Mouse (Mus musculus) forebrain, embryonic 10.5 days (tissue): ENCODE measurements around the gene Cd276. TPM values are rescaled to one million over a fixed set of nuclear protein-coding genes. Genes with fewer than 3 reads are reported as not detected.

Experiments used
- DNase-seq: peaks from one replicate; pipeline ENCODE4 v3.0.0-alpha.2; 2017; ENCODE audit warnings: low spot score; ENCODE audit errors: extremely low spot score
- H3K27ac ChIP-seq: fragments of 300-500 bp; sonication (generic); 2 replicates; pipeline ENCODE4 v1.5.1; 2016; ENCODE audit warnings: mild to moderate bottlenecking
- H3K27me3 ChIP-seq: fragments of 300-500 bp; sonication (generic); 2 replicates; pipeline ENCODE4 v1.6.1; 2016; ENCODE audit warnings: mild to moderate bottlenecking; ENCODE audit not compliant: poor library complexity, severe bottlenecking
- H3K36me3 ChIP-seq: fragments of 300-500 bp; sonication (generic); replicated peaks from 2 replicates; pipeline ENCODE4 v1.6.1; 2016; ENCODE audit warnings: mild to moderate bottlenecking, moderate library complexity
- H3K4me1 ChIP-seq: fragments of 300-500 bp; sonication (generic); 2 replicates; pipeline ENCODE4 v1.6.1; 2016
- H3K4me3 ChIP-seq: fragments of 300-500 bp; sonication (generic); 2 replicates; pipeline ENCODE4 v1.5.1; 2016; ENCODE audit warnings: mild to moderate bottlenecking, moderate library complexity
- H3K9me3 ChIP-seq: fragments of 300-500 bp; sonication (generic); 2 replicates; pipeline ENCODE4 v1.6.1; 2016; ENCODE audit warnings: mild to moderate bottlenecking, moderate library complexity
- WGBS: fragments of 180-500 bp; shearing (Covaris S2); methylation state at CpG from one replicate; pipeline ENCODE4 v1.1.7; 2016; 5-methylcytosine and 5-hydroxymethylcytosine counted together
- polyA plus RNA-seq: library from polyadenylated mRNA; unstranded; fragments of >200 nt; fragmentation: Nextera tagmentation; extraction: Ambion mirVana; gene quantifications from 2 replicates; pipeline ENCODE4 v1.2.1, GENCODE M21; 2016

Gene Cd276
- polyA plus RNA-seq, 1 experiment from 2014 or later, result 31.7 TPM

DNA sequence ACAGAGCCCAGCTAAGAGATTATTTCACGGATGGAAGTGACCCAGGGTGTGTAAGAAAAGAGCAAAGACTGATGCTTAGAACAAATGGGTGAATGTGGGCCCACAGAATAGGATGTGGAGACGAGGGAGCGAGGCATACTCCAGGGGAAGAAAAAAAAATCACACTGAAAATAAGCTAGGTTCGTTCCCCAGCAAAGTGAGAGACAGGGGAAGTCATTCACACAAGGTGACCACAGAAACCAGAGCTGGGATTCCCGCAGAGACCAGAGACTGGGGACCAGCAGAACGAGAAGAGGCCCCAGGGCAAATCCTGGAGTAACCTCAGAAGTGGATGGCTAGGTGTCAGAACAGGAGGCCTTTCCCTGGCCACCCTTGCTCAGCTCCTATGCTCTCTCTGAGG, 9.8 kb downstream of the Cd276 start:
- H3K9me3 ChIP-seq, result no peaks in the 10 kb centered on the region
- peaks cover 3% of the 10 kb centered on the region for H3K36me3 ChIP-seq
- no peak overlapping the region for H3K27ac ChIP-seq
- DNase-seq, result no peak
- 74% methylated on average over 6 of the region's 6 CpGs for WGBS
- H3K4me3 ChIP-seq, result no peak overlapping the region
- no peaks in the 10 kb centered on the region for H3K27me3 ChIP-seq
- peaks cover 25% of the 10 kb centered on the region for H3K4me1 ChIP-seq

GRCm38 (mm10) chr9:58544879-58545324, 10.3 kb downstream of the Cd276 start:
- Histone ChIP-seq H3K36me3 (peaks cover 5% of the 10 kb centered on the region), H3K9me3 (no peaks in the 10 kb centered on the region), H3K4me1 (peaks cover 25% of the 10 kb centered on the region), H3K27me3 (no peaks in the 10 kb centered on the region), H3K4me3 (no peak overlapping the region), H3K27ac (no peak overlapping the region)
- DNase-seq, result no peak
- WGBS, result 84% methylated on average over 4 of the region's 4 CpGs

- Histone ChIP-seq H3K27me3 (no peaks in the 10 kb centered on the region), H3K27ac (peak overlapping the region; percentile 8; the same call in 1 of the 2 replicates), H3K4me3 (no peak overlapping the region), H3K36me3 (peaks cover 23% of the 10 kb centered on the region), H3K4me1 (peaks cover 5% of the 10 kb centered on the region; the same call in 1 of the 2 replicates), H3K9me3 (no peaks in the 10 kb centered on the region)
- WGBS, result 82% methylated on average over 6 of the region's 6 CpGs
- DNase-seq, result no peak
Measured at GRCm38 (mm10) chr9:58541895-58542338, 13.3 kb downstream of the Cd276 start.

DNA sequence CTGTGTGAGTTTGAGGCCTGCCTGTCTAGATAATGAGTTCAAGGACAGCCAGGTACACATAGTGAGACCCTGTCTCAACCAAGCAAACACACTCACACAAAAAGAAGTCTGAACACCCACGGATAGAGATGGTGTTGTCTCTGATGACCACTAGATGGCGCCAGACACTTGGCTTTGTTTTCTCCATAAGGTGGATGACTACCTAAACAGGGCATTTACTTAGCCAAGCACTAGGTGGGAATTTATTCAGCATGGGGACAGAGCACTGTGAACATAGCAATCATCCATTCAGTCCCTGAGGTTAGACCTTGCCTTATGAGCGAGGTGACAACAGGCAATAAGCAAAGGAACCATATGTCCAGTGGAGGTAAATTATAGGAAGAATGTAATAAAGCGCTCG, 15.4 kb downstream of the Cd276 start:
- Histone ChIP-seq H3K27me3 (no peaks in the 10 kb centered on the region), H3K9me3 (no peaks in the 10 kb centered on the region), H3K27ac (no peak overlapping the region), H3K4me3 (no peak overlapping the region), H3K4me1 (no peaks in the 10 kb centered on the region; the same call in 1 of the 2 replicates), H3K36me3 (peaks cover 37% of the 10 kb centered on the region)
- WGBS, result 49% methylated on average over 5 of the region's 5 CpGs
- DNase-seq, result peak; percentile 55

DNA sequence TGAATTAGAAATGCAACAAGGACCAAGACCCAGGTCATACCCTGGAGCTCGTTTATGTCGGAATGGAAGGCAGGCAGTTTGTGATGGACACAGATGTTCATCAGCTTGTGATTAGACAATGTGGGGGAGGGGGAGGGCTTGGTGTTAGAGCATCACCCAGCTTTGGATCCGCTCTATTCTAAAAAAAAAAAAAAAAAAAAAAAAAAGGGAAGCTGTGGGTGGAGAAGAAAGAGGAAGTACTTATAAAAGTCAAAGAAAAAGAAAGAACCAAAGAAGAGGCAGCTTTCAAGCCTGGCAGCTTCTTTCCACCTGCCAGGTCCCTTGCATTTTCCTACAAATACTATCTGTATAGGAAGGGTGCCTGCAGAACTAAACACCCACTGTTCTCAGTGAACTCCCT, 17.5 kb downstream of the Cd276 start:
- Histone ChIP-seq H3K27me3 (no peaks in the 10 kb centered on the region), H3K9me3 (no peaks in the 10 kb centered on the region), H3K4me1 (no peaks in the 10 kb centered on the region; the same call in 1 of the 2 replicates), H3K36me3 (peaks cover 40% of the 10 kb centered on the region), H3K27ac (no peak overlapping the region), H3K4me3 (no peak overlapping the region)
- DNase-seq, result no peak
- WGBS, result 90% methylated on average over 3 of the region's 3 CpGs

DNA sequence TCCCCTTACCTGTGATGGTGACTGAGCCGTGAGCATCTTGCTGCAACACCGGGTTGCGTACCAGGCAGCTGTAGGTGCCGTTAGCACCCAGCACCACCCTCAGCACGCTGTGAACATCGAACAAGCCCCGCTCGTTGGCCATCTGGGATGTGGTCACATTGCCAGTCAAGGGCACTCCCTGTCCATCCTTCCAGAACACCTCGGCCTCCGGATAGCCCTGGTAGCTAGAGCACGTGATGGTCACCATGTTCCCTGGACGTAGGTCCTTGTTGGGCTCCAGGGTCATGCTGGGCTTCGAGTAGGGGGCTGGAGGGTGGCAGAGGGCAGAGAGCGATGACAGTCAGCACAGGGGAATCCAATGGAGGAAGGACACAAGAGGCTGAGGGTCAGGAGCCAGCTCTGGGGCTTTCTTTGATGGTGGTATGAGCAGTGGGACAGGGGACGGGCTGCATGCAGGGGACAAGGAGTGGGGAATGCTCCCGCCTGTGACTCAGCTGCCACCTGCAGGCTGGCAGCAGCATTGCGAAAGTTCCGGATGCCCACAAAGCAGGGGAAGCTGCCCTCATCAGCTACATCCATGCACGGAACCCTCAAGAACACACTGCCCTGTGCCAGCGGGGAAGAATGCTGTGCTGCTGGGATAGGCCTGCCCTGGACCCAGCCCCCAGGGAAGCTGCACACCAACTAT, 19.6 kb downstream of the Cd276 start:
- 79% methylated on average over 20 of the region's 20 CpGs for WGBS
- Histone ChIP-seq H3K9me3 (no peaks in the 10 kb centered on the region), H3K27ac (no peak overlapping the region), H3K4me1 (no peaks in the 10 kb centered on the region), H3K27me3 (no peaks in the 10 kb centered on the region), H3K36me3 (peaks cover 44% of the 10 kb centered on the region), H3K4me3 (no peak overlapping the region)
- DNase-seq, result peak; percentile 45

- WGBS, result 54% methylated on average over 1 of the region's 1 CpGs
- Histone ChIP-seq H3K27ac (no peak overlapping the region), H3K4me1 (no peaks in the 10 kb centered on the region), H3K9me3 (no peaks in the 10 kb centered on the region), H3K36me3 (peaks cover 48% of the 10 kb centered on the region), H3K4me3 (no peak overlapping the region), H3K27me3 (no peaks in the 10 kb centered on the region)
- DNase-seq, result peak; percentile 25
Measured at GRCm38 (mm10) chr9:58534766-58535165, 20.5 kb downstream of the Cd276 start.

DNA sequence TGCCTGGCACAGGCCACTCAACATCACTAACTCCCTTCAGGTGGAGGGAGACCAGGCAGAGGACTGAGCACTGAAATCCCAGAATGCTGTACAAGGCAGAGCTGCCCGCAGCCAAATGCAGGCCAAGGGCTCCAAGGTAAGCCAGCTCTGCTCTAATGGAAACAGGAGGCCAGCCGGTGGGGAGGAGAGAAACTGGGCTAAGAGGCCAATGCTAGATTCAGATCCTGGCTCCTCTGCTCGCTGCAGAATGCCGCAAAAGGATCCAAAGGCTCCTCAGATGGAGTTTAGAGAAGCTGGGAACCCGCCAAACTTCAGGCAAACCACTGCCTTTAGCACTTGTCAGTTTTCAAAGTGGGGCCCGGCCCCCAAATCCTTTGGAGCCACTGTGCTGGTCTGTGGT, 21.9 kb downstream of the Cd276 start:
- no peak for DNase-seq
- Histone ChIP-seq H3K4me3 (no peak overlapping the region), H3K27ac (no peak overlapping the region), H3K4me1 (no peaks in the 10 kb centered on the region), H3K27me3 (no peaks in the 10 kb centered on the region), H3K36me3 (peaks cover 54% of the 10 kb centered on the region), H3K9me3 (no peaks in the 10 kb centered on the region)
- WGBS, result 89% methylated on average over 6 of the region's 6 CpGs

GRCm38 (mm10) chr9:58532236-58532635, 23.0 kb downstream of the Cd276 start:
- no peaks in the 10 kb centered on the region for H3K9me3 ChIP-seq
- H3K27ac ChIP-seq, result no peak overlapping the region
- H3K36me3 ChIP-seq, result peaks cover 58% of the 10 kb centered on the region
- H3K27me3 ChIP-seq, result no peaks in the 10 kb centered on the region
- DNase-seq, result no peak
- H3K4me3 ChIP-seq, result no peak overlapping the region
- WGBS, result 92% methylated on average over 4 of the region's 4 CpGs
- no peaks in the 10 kb centered on the region for H3K4me1 ChIP-seq

- no peak overlapping the region for H3K27ac ChIP-seq
- H3K36me3 ChIP-seq, result peaks cover 64% of the 10 kb centered on the region
- 93% methylated on average over 13 of the region's 13 CpGs for WGBS
Measured at GRCm38 (mm10) chr9:58530407-58530806, 24.8 kb downstream of the Cd276 start.

GRCm38 (mm10) chr9:58527841-58528240, 27.4 kb downstream of the Cd276 start:
- H3K4me3 ChIP-seq, result no peak overlapping the region
- H3K27me3 ChIP-seq, result no peaks in the 10 kb centered on the region
- peaks cover 68% of the 10 kb centered on the region for H3K36me3 ChIP-seq
- 92% methylated on average over 4 of the region's 4 CpGs for WGBS
- DNase-seq, result no peak
- no peaks in the 10 kb centered on the region for H3K9me3 ChIP-seq
- no peaks in the 10 kb centered on the region for H3K4me1 ChIP-seq
- no peak overlapping the region for H3K27ac ChIP-seq

More at GRCm38 (mm10) chr9:58530407-58530806, 24.8 kb downstream of the Cd276 start:
- Histone ChIP-seq H3K4me3 (no peak overlapping the region), H3K9me3 (no peaks in the 10 kb centered on the region), H3K4me1 (no peaks in the 10 kb centered on the region), H3K27me3 (no peaks in the 10 kb centered on the region)
- DNase-seq, result no peak

- Histone ChIP-seq H3K9me3 (no peaks in the 10 kb centered on the region), H3K27me3 (no peaks in the 10 kb centered on the region), H3K4me1 (no peaks in the 10 kb centered on the region), H3K27ac (no peak overlapping the region), H3K4me3 (no peak overlapping the region), H3K36me3 (peaks cover 58% of the 10 kb centered on the region)
- no peak for DNase-seq
- WGBS, result 95% methylated on average over 4 of the region's 4 CpGs
Measured at GRCm38 (mm10) chr9:58525108-58525507, 30.1 kb downstream of the Cd276 start.

- Histone ChIP-seq H3K36me3 (peaks cover 28% of the 10 kb centered on the region), H3K4me3 (no peak overlapping the region), H3K27me3 (no peaks in the 10 kb centered on the region), H3K27ac (no peak overlapping the region), H3K9me3 (no peaks in the 10 kb centered on the region), H3K4me1 (peaks cover 7% of the 10 kb centered on the region; the same call in 1 of the 2 replicates)
- 68% methylated on average over 4 of the region's 4 CpGs for WGBS
- no peak for DNase-seq
Measured at GRCm38 (mm10) chr9:58521883-58522423, 33.3 kb downstream of the Cd276 start.
